Mouse (Mus musculus) kidney, adult 11 months (tissue): Measurements from ENCODE around the gene Zdhhc8.

Experiments
- DNase-seq: peaks from one replicate; pipeline ENCODE4 v3.0.0; 2022

Zdhhc8 gene

DNA sequence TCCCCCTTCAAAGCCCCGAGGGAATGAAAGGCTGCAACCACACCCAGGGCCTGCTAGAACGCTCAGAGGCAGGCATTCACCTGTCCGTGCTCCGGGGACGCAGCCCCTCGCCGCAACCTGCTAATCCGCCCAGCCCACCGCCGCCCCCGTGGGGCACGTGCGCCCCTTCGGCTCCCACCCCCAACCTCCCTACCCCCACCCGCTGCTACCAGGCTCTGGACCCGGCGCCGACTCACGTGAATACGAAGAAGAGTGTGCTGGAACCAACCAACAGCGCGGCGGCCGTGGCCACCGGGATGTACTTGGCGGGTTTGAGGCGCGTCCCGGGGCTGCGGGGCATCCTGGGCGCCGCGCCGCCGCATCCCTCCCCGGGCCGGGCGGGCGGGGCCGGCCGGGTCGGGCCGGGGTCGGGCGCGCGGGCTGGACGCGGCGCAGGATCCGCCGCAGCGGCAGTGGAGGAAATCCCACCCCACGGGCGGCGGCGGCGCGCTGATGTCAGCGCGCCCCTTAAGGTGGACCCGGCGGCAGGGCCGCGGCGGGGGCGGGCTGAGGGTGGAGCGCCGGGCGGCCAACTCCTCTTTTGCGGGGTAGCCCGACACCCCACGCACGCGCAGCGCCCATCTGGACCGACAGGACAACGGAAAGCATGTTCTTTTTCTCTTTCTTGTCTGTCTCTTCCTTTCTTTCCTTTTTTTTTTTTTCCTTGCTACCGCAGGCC lies at the start of gene Zdhhc8:
TSS of gene Zdhhc8 (minus strand) at position 466 of the 718 bp plus-strand sequence.
- DNase-seq, result peak; percentile 63

DNA sequence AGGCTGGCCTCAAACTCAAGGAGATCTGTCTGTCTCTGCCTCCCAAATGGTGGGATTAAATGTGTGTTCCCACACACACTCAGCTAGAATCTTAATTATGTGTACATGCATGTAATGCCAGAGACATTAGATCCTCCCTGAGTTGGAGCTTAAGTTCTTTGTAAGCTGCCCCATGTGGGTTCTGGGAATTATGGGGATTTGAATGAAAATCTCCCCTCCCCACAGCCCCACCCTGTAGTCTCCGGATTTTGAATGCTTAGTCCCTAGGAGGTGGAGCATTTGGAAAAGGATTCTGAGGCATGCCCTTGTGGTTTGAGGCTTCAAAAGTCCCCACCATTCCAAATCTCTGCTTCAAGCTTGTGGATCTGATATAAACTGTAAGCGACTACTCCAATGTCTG lies 40.2 kb upstream of the Zdhhc8 start:
- no peak for DNase-seq

DNA sequence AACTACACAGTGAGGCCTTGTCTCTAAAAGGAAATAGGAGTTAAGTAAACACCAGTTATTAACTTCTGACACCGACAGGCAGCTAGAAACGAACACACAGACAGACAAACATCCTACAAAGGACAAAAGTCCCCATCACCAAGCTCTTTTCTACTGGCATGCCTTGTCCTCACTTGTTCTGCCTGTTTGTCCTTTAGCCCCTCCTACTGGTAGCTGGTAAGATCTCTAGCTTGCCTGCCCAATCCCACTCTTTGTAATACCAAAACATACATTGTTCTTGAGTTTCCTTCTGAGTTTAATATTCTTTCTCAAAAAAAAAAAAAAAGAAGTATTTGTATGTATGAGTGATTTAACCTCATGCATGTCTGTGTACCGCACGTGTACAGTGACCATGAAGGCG lies 33.2 kb upstream of the Zdhhc8 start:
- no peak for DNase-seq

DNA sequence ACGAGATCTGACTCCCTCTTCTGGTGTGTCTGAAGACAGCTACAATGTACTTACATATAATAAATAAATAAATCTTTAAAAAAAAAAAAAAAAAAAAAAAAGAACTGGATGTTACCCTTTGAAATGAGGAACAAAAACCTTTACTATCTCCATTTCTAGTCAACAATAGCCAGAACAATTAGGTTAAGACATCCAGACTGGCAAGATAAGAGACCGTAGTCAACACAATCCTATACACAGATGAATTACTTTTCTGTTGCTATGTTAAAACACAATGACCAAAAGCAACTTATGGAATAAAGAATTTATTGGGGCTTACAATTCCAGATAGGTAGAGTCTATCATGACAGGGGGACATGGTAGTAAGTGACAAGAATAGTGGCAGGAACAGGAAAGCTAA lies 30.1 kb upstream of the Zdhhc8 start:
- no peak for DNase-seq

DNA sequence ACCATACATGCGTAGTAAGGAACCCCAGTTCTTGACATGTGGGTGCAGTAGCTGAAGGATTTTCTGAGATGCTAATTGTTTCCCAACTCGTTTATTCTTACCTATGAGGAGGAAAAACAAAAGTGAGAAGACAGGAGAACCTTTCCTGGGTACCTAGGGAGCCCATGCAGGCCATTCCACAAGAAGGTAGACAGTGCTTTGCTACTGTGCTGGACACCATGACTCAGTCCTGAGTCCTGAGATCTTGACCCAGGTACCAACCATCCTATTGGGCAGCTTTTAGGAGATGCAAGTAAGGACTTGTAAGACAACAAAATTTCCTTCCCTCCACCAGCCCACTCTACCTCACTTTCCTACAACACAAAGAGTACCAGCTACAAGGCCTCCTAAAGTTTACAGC lies 23.3 kb upstream of the Zdhhc8 start, which contains the start of gene Gm49776:
TSS of gene Gm49776 (minus strand) at position 101 of the 400 bp plus-strand sequence.
- no peak for DNase-seq

DNA sequence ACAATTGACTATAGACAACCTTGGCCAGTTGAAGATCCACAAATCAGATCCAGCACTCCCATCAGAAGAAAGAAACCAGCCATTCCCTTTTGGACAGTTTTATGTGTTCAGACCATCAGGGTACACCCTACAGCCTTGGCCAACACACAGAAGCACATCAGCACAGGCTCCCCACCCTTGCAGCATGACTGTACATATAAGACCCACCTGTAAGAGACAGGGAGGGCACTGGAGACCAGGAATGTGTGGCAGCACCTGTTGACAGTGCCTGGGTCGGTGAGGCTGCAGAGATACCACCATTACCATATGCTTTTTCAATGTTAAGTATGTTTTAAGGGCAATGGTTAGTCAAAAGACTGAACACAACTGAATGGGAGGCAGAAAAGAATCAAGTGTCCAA lies 18.9 kb upstream of the Zdhhc8 start:
- no peak for DNase-seq

DNA sequence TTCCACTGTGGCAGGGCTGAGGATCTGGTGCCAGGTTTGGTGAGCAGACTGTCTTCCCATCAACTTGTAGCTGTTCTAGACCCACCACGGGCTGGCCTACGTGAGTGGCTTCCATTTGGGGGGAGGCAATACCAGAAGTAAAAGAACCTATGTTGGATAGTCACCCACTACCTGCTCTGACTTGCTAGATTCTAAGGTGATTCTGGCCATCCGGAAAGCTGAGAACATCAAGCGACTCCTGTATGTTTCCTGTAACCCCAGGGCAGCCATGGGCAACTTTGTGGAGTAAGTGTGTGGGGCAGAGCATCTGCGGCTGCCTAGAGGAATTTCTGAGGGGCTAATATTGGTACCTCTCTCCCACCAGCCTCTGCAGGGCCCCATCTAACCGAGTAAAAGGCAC lies 17.8 kb upstream of the Zdhhc8 start:
- DNase-seq, result no peak

DNA sequence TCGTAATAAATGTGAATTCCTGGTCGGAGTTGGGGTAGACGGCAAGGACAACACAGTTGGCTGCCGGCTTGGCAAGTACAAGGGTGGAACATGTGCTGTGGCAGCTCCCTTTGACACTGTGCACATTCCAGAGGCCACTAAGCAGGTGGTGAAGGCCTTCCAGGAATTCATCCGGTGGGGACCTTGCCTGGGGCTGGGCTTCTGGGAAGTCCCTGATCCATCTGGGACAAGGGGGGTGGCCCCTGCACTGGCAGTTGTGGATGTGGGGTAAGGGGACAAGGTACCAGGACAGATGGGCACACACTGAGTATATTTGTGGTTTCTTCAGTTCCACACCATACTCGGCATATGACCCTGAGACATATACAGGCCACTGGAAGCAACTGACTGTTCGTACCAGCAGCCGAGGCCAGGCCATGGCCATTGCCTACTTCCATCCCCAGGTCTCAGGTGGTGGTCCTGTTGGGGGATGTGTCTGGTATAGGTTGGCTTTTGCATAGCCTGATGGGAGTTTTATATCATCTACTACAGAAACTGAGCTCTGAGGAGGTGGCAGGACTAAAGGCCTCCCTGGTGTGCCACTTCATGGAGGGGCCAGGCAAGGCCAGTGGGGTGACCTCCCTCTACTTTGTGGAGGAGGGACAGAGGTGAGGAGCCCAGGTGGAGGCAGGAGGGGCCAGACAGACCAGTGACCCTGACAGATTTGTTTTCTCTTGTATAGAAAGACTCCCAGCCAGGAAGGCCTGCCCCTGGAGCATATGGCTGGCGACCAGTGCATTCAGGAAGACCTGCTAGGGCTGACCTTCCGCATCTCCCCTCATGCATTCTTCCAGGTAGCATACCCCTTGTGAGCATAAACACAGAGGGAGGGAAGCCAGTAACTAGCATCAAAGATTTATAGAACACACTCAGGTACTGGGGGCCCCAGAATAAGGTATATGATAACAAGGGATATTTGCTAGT lies 16.2 kb upstream of the Zdhhc8 start:
- DNase-seq, result no peak

DNA sequence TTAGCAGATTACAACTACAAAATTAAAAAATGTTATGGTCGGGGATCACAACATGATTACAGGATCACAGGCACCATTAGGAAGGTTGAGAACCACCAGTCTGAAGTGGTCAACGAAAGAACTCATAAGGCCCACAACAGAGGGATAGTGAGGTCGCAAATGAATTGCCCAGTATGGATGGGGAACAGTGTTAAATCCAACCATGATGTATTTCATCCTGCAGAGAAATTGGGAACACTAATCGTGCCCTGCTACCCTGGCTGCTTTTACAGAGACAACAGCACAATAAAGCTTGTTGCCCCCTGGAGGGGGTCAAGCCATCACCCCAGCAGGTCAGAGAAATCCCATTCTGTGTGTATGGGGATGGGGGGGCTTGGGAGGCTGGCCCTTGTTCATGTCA lies 15.3 kb upstream of the Zdhhc8 start:
- no peak for DNase-seq

DNA sequence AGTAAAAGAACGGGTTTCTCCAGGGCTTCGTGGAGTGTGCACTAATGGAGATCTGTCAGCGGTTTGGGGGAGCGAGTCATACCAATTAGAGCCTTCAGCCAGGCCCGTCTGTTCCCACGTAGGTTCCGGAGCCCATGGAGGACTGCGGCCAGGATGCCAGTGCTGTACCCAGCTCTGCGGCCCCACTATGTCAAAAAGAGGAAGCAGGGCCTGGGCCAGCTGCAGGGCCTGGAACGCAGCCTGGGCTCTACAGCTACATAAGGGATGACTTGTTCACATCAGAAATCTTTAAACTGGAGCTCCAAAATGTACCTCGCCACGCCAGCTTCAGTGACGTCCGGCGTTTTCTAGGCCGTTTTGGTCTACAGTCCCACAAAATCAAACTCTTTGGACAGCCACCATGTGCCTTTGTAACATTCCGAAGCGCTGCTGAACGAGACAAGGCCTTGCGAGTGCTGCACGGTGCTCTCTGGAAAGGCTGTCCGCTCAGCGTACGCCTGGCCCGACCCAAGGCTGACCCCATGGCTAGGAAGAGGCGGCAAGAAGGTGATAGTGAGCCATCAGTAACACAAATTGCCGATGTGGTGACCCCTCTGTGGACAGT lies 14.5 kb upstream of the Zdhhc8 start:
- DNase-seq, result peak; percentile 36

DNA sequence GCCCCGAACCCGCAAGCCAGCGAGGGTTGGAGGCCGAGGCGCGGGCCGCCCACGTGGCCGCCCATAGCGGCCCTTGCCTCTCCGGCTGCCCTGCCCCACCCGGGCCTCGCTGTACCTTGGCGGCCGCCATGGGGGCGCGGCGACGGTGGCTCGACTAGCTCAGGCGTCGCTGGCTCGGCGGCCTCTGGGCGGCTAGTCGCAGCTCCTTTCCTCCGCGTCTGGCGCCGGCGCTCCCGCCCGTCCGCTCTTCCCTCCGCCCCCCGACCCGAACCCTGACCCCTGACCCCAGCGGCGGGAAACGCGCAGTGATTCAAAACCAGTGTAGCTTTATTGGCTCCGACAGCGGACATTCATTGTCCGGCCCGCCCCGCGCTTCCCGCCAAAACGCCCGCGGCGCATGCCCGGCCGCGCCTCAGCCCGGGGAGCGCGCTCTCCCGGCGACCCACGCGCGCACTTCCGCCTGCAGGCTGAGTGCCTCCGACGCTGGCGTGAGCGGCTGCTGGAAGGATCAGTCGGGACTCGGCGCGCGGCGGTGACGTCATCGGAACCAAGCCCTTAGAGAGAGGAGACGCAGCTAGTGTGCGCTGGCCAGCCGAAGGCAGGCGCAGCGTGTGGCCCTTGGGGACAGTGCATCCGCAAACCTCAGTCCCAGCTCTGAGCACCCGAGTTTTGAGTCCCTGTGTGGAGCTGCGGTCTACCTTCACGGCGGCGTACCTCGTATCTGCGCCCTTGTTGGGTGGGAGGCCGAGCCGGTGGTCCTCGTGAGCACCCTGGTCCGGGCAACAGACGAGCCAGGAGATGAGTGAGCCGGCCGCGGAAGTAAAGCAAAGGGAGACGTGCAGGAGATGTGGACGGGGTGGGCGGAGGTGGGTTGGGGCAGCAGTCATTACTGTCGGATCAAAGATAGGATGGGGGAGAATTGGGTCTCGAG lies 13.8 kb upstream of the Zdhhc8 start, which contains the start of the genes Trmt2a and Ranbp1:
TSS of gene Trmt2a (plus strand) at position 247 of the 931 bp plus-strand sequence.
TSS of gene Ranbp1 (minus strand) at position 300 of the 931 bp plus-strand sequence.
- DNase-seq, result peak; percentile 98

DNA sequence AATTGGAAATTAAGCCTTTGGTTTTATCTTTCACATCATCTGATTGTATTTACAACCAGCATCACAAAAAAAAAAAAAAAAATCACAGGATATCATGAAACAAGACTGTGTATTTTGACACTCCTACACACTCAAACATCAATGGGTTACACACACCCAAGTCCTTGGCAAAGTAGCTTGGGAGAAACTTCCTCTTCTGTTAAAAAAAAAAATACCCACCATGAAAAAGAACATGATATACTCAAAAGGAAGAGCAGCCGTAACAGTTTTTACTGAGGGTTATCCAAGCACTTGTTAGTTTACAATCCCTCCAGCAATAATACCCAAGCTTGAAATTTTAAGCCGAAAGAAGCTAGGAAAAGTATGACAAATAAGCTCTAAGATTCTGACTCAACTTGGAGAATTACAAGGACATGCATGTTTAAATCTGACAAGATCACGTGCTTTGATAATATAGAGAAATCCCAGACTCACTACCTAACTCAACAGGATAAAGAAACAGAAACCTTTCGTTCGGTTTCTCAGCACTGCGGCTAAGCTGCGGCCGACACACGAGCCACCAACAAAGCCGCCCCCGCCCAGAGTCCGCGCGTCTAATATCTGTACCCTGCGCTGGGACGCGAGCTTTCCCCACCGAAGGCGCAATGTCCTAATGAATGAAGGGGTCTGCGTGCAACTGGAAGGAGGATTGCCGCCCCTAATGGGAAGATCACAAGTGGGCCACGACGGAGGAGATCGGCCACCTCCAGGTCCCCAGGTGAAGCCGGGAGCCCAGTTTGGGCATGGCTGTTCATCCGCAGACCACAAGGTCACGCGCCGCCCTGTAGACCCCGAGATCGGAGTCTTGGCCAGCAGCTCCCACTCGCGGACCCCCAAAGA lies 12.8 kb upstream of the Zdhhc8 start:
- no peak for DNase-seq

DNA sequence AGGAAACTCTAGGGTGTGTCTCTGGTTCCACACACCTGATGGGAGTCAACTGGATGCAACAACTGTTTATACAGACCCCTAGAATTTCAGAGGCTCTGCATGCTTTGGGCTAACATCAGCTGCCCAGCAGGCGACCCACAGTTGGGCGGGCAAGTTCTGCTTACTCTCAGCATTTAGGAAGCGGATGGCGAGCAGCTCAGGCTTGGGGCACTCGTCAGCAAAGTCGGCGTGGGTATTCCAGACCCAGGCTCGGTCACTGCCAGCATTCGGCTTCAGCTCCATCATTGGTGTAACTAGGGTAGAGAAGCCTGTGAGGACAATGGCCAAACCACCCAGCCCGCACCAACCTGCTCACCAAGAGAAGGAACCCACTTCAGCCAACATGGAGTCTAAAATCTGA lies 6.6 kb upstream of the Zdhhc8 start:
- DNase-seq, result no peak

DNA sequence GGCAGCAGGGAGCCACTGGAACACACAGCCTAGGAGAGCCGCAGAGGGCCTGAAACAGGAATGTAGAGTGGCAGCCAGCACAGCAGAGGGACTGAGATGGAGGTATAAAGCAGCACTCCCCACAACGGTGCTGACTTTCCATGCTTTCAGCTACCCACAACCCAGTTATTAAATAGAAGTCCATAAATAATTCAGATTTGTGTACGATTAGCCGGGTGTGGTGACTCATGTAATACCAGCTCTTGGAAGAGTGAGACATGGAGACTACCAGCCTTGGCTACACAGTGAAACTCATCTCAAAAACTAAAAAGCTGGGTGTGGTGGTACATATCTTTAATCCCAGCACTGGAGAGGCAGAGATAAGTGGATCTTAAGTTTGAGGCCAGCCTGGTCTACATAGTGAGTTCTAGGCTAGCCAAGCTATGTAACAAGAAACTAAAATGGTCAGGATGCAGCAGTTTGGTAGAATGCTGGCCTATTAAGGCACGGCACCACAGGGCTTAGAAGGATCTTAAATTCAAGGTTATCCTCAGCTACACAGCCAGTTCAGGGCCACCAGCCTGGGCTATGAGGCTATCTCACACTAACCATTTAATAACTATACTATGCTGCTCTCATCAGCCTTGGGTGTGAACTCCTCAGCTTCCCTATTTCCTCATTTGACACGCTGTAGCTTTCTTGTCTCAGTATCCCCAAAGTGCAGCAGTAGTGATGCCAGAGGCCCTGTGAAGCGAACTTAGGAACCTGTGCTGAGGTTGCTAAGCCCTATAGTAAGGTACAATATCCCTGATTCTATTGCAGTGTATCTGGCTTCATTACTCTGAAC lies 2.0 kb upstream of the Zdhhc8 start:
- no peak for DNase-seq

DNA sequence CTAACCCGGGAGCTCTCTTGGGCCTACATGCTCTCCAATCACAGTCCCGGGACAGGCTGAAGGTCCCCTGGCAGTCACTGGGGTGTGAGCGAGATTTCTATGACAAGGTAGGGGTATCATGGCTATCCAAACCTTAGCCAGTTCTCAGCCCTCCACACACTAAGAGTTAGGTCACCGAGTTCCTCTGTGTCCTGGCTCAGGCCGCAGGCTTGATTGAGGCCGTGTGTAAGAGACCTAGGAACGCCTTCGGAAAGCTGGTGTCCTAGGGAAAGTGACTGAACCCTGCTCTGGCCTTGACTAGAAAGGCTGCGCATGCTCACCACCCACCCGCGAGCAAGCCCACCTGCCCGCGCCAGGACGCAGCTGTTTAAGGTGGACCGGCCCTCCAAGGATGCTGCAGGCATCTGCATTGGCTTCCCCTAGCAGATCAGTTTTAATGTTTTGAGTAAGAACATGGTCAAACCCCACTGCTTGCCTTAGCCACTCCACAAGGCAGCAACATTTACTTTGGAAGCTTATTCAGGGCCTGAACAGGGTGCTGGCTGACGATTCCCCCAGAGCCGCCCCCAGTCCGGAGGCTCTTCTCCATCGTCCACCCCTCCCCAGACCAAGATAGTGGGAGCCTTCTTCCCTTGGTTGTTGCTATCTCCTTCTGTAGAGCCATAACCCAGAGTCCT lies 591 bp upstream of the Zdhhc8 start:
- DNase-seq, result peak; percentile 74

DNA sequence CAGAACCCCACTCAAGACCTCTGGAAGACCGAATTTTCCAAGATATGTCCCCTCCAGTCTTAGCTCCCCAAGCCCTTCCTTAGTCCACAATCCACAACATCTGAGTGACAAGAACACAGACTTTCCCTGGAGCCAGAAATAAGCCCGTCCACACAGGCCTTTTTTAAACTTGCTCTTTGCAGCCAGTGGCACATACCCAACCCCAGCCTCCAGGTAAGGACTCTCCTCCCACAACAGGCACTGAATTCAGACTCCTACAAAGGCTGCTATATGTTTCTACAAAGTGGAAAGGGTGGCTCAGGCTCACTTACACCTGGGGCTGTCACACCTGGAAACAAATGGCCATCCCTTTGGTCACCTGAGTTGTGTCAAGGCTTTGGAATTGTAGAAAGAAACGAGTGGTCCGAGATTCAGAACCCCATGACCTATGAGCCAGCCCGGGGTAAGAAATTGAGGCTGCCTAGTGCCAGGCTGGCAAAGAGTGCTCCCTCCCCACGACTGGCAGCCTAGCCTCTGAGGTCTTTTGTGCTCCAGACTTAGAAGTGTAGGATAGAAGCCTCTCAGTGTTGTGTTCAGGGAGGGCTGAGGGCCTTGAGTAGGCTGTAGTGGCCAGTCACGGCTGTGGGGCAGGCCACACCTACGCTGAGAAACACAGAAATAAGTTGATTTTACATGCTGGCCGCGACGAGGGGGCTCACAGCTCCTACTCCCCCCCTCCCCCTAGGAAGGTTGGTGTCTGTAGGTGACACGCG lies 841 bp downstream of the Zdhhc8 start:
- no peak for DNase-seq

DNA sequence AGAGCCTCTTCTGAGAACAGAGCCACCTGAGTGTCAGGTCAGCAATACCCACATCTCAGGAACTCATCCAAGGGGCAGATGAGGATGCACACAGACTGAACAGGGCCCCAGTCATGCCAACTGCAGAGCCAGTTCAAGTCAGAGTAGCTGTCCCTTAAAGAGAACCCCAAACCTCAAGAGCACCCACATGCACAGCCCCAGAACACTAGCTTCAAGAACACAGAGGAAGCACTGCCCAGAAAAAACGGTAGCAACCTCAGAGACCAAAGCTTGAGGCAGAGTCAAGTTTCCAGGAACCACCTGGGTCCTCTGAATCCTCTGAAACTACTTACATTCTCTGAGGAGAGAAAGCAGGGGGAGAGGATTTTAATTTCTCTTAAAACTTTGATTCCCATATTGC lies 1.5 kb downstream of the Zdhhc8 start:
- no peak for DNase-seq

DNA sequence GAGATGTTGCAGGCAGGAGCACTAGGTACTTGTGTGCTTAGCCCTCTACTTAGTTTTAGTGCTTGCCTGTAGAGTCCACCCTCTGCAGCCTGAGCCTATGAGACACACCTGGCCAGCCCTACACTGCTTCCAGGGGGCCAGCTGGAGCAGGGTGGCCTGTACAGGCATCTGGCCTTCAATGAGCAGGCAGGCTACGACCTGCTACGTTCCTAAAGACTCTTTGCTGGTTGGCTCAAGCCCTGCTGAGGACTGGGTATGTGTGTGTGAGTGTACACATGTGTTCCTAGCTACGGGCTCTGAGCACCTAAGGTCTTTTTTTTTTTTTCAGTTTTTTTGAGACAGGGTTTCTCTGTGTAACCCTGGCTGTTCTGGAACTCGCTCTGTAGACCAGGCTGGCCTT lies 3.5 kb downstream of the Zdhhc8 start:
- DNase-seq, result no peak

DNA sequence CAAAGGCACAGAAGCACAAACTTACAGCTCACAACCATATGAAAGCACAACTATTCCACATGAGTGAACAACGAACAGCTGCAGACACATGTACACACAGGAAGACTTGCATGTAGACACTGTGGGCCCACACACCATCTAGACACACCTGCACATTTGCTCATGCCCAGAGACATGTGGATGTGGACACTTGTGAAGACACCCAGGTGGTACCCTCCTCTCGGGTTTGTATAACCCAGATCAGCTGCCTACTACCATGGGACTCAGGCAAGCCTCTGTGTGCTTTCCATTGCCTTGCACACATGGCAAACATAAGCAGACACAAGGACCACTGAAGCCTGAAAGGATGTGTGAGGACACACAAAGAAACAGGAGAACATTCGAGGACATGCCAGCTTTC lies 3.9 kb downstream of the Zdhhc8 start:
- DNase-seq, result no peak
